Mouse (Mus musculus) 3134 (cell line): ENCODE measurements around the gene Gm20521.
A peak's percentile ranks its signal among the peaks of the same experiment; 100 is the strongest.

Experiments
- DNase-seq: peaks from one replicate; pipeline ENCODE4 v3.0.0-alpha.2; 2011; ENCODE audit warnings: low spot score; ENCODE audit not compliant: insufficient read length; ENCODE audit errors: extremely low read depth

The Gm20521 gene

GRCm38 (mm10) chr14:54892200-54892599 is 9.0 kb downstream of the Gm20521 start, which contains the start of gene Pabpn1:
Gene Pabpn1 (plus strand): TSS chr14:54892500.
- DNase-seq: no peak

- DNase-seq: peak; percentile 93
Measured at GRCm38 (mm10) chr14:54893651-54894181, 10.5 kb downstream of the Gm20521 start.

GRCm38 (mm10) chr14:54894296-54895151 is 11.3 kb downstream of the Gm20521 start:
- DNase-seq: peak; percentile 66

GRCm38 (mm10) chr14:54897445-54897844 is 14.2 kb downstream of the Gm20521 start:
- DNase-seq: no peak

GRCm38 (mm10) chr14:54900383-54900782 is 17.1 kb downstream of the Gm20521 start:
- DNase-seq: no peak

- DNase-seq: peak; percentile 38
Measured at GRCm38 (mm10) chr14:54903641-54904040, 20.4 kb downstream of the Gm20521 start.

GRCm38 (mm10) chr14:54908682-54909081 is 25.4 kb downstream of the Gm20521 start:
- no peak for DNase-seq

- no peak for DNase-seq
Measured at GRCm38 (mm10) chr14:54912109-54912850, 29.0 kb downstream of the Gm20521 start.

- DNase-seq: no peak
Measured at GRCm38 (mm10) chr14:54912886-54913285, 29.6 kb downstream of the Gm20521 start, which contains the start of gene Slc22a17. Gene Slc22a17 (minus strand): TSS chr14:54913132.

GRCm38 (mm10) chr14:54913343-54913742 is 30.1 kb downstream of the Gm20521 start:
- DNase-seq: no peak

GRCm38 (mm10) chr14:54920076-54920685 is 36.9 kb downstream of the Gm20521 start:
- no peak for DNase-seq

GRCm38 (mm10) chr14:54924641-54925348 is 41.6 kb downstream of the Gm20521 start:
- peak; percentile 45 for DNase-seq

- DNase-seq: no peak
Measured at GRCm38 (mm10) chr14:54925349-54926342, 42.4 kb downstream of the Gm20521 start, which contains the start of gene Efs. Gene Efs (minus strand): TSS chr14:54926126.

GRCm38 (mm10) chr14:54926401-54927158 is 43.3 kb downstream of the Gm20521 start:
- no peak for DNase-seq

GRCm38 (mm10) chr14:54927296-54927695 is 44.1 kb downstream of the Gm20521 start:
- DNase-seq: no peak

GRCm38 (mm10) chr14:54929801-54930200 is 46.6 kb downstream of the Gm20521 start:
- DNase-seq: no peak

- DNase-seq: no peak
Measured at GRCm38 (mm10) chr14:54930431-54930830, 47.2 kb downstream of the Gm20521 start.

- no peak for DNase-seq
Measured at GRCm38 (mm10) chr14:54932645-54933150, 49.5 kb downstream of the Gm20521 start, which contains the start of gene Il25. Gene Il25 (plus strand): TSS chr14:54932695.
